Mouse (Mus musculus) thymus, adult 2 months (tissue): ENCODE measurements around the gene Ptbp3.

Source experiments
- CTCF ChIP-seq: fragments of 200-500 bp; IDR thresholded peaks from 2 replicates; pipeline ENCODE4 v1.5.1; 2012; ENCODE audit warnings: mild to moderate bottlenecking, control low read depth, low read length, moderate library complexity, borderline replicate concordance; ENCODE audit not compliant: control insufficient read depth, poor library complexity, insufficient read depth; ENCODE audit errors: extremely low read depth
- POLR2A ChIP-seq: fragments of 200-500 bp; IDR thresholded peaks from 2 replicates; pipeline ENCODE4 v1.6.1; 2012; ENCODE audit warnings: mild to moderate bottlenecking, low read length, control low read depth, moderate library complexity; ENCODE audit not compliant: control insufficient read depth, poor library complexity, insufficient read depth; ENCODE audit errors: extremely low read depth

DNA sequence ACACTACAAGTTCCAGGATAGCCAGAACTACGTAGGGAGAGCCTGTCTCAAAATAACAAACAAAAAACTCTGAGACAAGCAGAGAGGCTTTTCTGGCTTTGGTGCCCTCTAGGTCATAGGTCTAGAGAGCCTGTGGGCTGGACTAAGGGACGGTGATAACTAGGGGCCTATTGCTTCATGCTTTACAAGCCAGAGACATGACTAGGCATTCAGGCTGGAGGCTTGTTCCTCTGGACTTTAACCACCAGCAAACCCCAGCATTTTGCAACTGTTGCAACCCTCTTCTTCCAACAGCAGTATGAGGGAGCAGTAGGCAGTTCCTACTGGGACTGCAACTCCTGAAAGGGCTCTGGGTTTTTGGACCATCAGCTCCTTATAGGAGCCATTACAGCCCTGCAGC, 109.2 kb downstream of the Ptbp3 start:
- no peak for TF ChIP-seq CTCF
- TF ChIP-seq POLR2A, result no peak
